Mouse (Mus musculus) forelimb bud, embryonic 11.5 days (tissue): ENCODE measurements at regions not wholly inside any gene's neighbourhood (a gene's known extent, or its start where the extent isn't known, plus 50 kb on each side); places are given as distances from the start of the nearest gene placed in this dataset.
"Not testable (repeated sequence)": the region's sequence is repeated elsewhere in the genome, so short reads cannot be mapped to it uniquely, and the experiment has no call there.

Experiments used
- DNase-seq: peaks from one replicate; pipeline ENCODE4 v3.0.0-alpha.2; 2012; ENCODE audit warnings: low read depth, low spot score

DNA sequence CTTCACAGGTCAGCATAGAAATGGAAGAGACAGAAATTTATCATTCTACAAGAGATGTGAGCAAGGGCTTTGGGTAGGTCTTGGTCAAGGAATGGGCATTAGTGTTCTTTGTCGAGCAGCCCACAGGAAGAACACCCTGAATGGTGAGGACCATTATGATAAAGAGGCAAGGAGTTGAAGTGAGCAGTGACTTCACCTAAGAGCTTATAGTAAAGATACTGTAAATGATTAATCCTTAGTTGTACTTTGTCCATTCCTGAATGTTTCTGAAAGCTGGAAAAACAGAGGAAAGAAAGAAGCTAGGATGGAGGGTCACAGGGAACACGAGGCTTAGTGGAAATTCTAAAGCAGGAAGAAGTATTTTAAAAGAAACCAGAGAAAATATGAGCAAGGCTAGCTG, 956.9 kb downstream of the Defb40 start:
- DNase-seq = no peak

DNA sequence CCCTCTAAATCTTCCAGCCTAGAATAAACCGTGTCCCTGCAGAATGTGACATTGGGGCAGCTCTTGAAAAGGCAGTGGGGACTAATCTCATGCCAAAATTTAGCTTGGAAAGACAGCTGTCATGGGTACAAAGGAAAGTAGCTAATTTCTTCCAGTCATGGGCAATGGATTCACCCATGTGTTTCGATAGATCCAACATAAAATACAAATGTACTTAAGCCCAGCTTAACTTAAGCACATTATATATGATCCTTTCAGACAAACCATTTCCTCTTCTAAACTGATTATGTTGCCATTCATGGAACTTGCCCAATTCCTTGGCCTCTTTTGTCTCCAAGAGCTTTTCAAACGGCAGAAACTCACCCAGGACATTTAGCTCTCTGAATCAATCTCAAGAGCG, 970.5 kb downstream of the Defb40 start:
- DNase-seq = no peak

DNA sequence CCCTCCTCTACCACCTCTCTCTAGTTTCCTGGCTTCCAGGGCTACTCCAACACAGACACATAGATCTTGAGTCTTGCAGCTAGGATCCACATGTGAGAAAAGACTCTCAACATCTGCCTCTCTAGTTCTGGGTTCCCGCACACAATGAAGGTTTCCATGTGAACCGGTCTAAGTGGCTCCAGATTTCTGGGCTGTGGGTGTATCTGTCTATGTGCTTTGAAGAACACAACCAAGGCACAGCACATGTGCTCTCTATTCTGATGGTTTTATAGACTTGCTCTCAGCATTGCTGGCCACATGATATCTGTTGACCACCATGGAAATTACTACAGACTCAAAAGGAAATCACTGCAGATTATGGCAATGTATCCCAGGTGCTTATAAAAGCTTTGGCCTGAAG, 972.4 kb downstream of the Defb40 start:
- DNase-seq = peak; percentile 19

DNA sequence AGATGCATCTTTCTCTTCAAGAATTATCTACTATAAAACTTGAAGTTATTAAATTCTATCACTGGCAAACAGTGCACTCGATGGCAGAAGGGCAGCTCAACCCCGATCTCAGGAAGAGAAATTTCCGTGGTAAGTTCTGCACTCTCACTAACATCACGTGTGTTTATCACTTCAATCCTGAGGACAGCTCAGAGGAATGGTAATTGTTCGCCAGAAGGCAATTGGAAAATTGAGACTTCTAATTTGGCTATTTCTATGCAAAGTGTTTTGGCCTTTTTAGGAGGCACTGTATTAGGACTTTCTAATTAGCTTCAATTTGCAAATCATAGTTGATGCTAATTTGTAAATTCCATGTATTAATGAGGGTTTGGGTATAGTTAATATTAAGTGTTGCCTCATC, 977.3 kb downstream of the Defb40 start:
- no peak for DNase-seq

DNA sequence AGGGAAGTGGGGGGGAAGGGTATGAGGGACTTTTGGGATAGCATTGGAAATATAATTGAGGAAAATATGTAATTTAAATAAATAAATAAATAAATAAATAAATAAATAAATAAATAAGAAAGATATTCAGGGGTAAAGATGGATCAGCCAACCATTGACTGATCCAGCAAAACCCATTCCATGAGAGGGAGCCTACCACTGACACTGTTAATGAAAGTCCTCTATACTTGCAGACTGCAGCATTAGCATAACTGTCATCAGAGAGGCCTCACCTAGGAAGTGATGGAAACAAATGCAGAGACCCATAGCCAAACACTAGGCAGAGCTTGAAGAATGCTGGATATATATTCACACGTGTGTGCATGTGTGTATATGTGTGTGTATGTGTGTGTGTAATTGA, 993.3 kb downstream of the Defb40 start:
- DNase-seq = no peak

DNA sequence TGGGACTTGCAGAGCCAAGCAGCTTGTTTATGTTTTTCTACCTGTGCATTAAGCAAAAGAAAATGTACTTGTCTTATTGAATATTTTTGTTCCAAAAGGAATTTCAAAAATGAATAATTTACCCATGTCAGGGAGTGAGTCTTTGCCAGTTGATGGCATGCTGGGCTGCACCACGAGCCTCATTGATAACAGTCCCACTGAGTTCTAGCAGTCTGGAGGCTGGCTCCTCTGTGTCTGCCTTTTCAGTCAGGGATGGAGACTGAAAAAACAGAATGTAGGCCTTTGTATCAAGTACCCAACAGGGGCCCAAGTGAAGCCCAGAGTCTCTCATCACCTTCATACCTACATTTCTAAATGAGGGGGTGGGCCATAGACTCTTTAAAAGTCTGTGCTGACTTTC, 1029.2 kb downstream of the Defb40 start:
- DNase-seq = no peak

DNA sequence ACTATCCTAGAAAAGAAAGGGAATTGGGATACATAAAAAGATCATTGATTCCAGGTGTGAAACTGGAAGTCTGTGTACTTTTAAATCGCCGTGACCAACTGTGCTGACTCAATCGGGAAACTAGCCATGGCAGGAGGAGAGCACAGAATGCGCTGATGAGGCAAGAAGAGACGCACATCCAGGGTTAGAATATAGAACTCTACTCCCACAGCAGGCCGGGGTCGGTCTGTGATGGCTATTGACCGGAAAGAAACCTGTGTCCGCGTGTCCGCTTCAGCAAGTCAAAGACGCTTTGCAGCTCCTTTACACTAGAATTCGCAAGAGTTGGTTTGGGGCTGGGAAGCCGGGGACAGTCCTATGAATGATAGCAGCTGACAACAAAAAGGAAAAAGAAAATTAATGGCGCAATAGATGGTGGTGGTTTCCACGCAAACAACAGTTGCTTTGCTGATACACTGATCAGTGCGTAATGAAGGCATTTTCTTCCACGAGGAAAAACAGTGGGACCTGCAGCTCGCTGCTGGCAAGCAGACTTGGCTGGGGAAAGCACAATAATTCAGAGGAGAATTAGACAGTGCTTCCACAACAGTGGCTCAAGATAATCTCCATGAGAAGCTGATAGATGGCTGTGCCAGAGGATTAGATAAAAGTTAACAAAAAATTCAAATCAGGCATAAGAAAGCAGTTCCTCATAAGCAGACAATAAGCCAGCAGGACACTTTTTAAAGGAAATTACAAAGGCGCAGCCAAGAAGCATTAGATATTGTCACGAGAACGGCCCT, 1029.8 kb downstream of the Defb40 start:
- no peak for DNase-seq

DNA sequence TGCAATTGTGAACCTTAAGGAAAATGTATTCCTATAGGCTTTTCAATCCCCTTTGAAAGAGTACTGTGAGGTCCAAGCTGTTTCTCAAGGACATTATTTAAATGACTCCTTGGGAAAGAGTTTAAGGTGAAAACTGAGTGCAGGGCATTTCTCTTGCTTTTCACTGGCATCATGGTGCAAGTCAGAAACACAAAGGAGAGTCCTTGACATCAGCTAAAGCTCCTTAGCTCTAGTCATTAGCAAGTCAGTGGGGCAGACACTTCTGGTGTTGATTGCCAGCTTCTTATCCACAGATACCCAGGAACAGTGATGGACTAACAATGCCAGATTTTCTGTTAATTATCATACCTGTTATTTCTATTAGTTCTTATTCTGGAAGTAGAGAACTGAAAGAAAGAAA, 1043.4 kb downstream of the Defb40 start:
- no peak for DNase-seq

DNA sequence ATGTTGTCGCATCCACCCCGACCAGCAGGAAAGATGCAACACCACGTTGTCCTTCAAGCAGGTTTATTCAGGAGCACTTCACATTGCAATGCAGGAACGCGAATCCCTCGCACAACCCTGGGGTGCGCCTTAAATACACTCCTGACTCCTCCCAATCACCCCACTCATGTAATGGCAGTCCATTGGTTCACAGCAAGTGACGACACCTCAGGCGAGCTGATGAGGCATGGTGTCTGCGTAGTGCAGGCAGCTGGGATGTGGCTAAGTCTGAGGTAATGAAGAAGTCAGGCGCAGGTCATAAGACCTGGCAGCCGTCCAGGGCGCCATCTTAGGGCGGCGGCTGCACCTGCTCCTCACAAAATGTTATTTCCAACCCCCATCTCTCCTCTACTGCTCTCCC, 1068.7 kb downstream of the Defb40 start:
- DNase-seq = no peak

DNA sequence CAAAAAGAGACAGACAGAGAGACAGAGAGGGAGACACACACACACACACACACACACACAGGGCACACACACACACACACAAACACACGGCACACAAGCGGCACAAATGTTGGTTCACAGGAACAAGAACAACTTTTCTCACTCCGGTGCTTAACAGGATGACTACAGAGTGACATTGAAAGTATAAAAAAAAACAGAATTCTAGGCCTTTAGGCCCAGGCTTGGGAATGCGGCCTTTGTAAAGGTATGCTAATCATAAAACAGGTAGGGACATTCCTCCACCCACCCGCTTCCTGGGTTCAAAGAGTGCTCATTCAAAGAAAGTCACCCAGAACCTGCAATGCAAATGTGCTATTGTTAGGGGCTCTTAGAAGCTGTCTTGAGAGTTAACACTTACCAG, 1089.5 kb downstream of the Defb40 start:
- DNase-seq = not testable (repeated sequence)

DNA sequence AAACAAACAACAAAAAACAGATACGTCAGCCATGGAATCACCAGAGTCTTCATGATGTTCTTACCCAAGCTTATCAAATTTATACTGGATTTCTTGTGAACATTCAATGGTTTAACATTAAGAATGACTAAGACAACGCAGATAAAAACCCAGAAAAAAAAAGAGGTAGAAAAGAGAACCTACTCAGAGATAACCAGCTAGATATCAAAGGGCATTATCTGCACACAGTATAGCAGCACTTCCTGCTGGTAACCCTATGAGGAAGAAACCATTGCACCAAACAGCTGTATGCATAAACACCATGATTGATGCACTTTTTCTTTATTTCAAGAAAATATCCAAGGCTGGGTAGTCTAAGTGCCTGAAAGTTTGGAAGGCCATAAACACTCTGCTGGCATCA, 1114.7 kb downstream of the Defb40 start:
- no peak for DNase-seq
